Mouse (Mus musculus) kidney, embryonic 16.5 days (tissue): Measurements from ENCODE around the gene Dnah7a. TPM values are rescaled to one million over a fixed set of nuclear protein-coding genes. Genes with fewer than 3 reads are reported as not detected.
"Not testable (repeated sequence)": the region's sequence is repeated elsewhere in the genome, so short reads cannot be mapped to it uniquely, and the experiment has no call there.

Source experiments
- ATAC-seq: fragments of 200-750 bp; cut with Nextera tagmentation; 2 replicates; pipeline ENCODE4 v1.8.0; 2017; ENCODE audit warnings: moderate TSS enrichment; ENCODE audit not compliant: low FRiP score, low TSS enrichment
- H3K27ac ChIP-seq: fragments of 300-500 bp; sonication (generic); 2 replicates; pipeline ENCODE4 v1.5.1; 2014; ENCODE audit warnings: low read length
- H3K27me3 ChIP-seq: fragments of 300-500 bp; sonication (generic); 2 replicates; pipeline ENCODE4 v1.6.1; 2014; ENCODE audit warnings: low read length, control low read depth, mixed read lengths; ENCODE audit not compliant: insufficient read depth
- H3K36me3 ChIP-seq: fragments of 300-500 bp; sonication (generic); 2 replicates; pipeline ENCODE4 v1.6.1; 2014; ENCODE audit warnings: low read length, control low read depth, mixed read lengths; ENCODE audit not compliant: insufficient read depth
- H3K4me1 ChIP-seq: fragments of 300-500 bp; sonication (generic); 2 replicates; pipeline ENCODE4 v1.6.1; 2014; ENCODE audit warnings: low read length, control low read depth, mixed read lengths; ENCODE audit not compliant: insufficient read depth
- H3K4me2 ChIP-seq: fragments of 300-500 bp; sonication (generic); replicated peaks from 2 replicates; pipeline ENCODE4 v1.6.1; 2014; ENCODE audit warnings: low read depth, low read length
- H3K4me3 ChIP-seq: fragments of 300-500 bp; sonication (generic); 2 replicates; pipeline ENCODE4 v1.5.1; 2014; ENCODE audit warnings: mild to moderate bottlenecking, low read length
- H3K9ac ChIP-seq: fragments of 300-500 bp; sonication (generic); replicated peaks from 2 replicates; pipeline ENCODE4 v1.6.1; 2014; ENCODE audit warnings: low read length
- H3K9me3 ChIP-seq: fragments of 300-500 bp; sonication (generic); 2 replicates; pipeline ENCODE4 v1.6.1; 2016; ENCODE audit warnings: low read length, control low read depth
- WGBS: fragments of 180-500 bp; shearing (Covaris S2); extraction: QIAGEN DNeasy Blood & Tissue Kit; methylation state at CpG from one replicate; pipeline ENCODE4 v1.1.7; 2014; 5-methylcytosine and 5-hydroxymethylcytosine counted together
- polyA plus RNA-seq: library from polyadenylated mRNA; unstranded; fragments of >200 nt; fragmentation: Nextera tagmentation; extraction: Ambion mirVana; gene quantifications from 2 replicates; pipeline ENCODE4 v1.2.1, GENCODE M21; 2015

Dnah7a gene
- polyA plus RNA-seq, 1 experiment from 2014 or later: 0.70 TPM

DNA sequence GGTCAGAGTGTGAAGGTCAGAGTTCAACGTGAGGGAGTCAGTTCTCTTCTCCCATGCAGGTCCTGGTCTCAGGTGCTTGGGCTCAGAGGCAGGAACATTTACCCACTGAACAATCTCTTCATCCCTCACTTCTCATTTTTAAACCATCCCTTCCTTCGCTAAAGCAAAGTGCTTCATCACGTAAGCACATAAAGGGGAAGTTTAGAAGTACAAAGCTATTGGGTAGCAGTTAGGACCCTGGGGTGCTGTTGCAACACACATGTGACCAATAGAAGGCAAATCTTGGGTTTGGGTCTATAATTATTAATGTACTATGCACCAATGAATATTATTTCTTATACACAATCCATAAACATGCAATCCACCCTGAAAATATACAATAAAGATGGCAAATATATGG lies 148.7 kb downstream of the Dnah7a start:
- not testable (repeated sequence) for H3K4me2 ChIP-seq, H3K9me3 ChIP-seq, H3K9ac ChIP-seq, H3K27ac ChIP-seq, H3K4me1 ChIP-seq, H3K27me3 ChIP-seq, ATAC-seq, H3K4me3 ChIP-seq, H3K36me3 ChIP-seq
- 88% methylated on average over 3 of the region's 3 CpGs for WGBS

DNA sequence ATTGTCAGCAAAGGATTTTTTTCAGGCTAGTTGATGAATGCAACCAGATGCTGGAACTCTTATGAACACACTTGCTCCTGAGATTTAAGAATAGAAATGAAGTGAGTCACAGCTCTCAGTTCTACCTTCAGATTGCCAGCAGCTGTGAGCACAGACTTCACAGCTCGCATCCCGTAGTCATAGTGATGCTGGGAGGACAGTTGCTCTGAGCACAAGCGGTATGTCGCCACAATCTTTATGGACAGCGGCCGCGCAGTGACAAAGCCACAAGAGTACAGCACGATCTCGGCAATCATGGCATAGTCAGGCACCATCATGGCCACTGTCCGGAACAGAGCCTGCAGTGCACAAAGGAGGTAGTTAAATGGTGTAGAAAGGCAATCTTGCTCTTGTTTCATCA lies 159.6 kb downstream of the Dnah7a start:
- not testable (repeated sequence) for H3K36me3 ChIP-seq, H3K4me3 ChIP-seq, H3K4me2 ChIP-seq, H3K4me1 ChIP-seq, H3K27ac ChIP-seq, H3K27me3 ChIP-seq, H3K9ac ChIP-seq, H3K9me3 ChIP-seq, ATAC-seq
- 96% methylated on average over 10 of the region's 10 CpGs for WGBS

- 64% methylated on average over 1 of the region's 2 CpGs for WGBS
- not testable (repeated sequence) for H3K4me2 ChIP-seq
These were observed 168.2 kb downstream of the Dnah7a start for GRCm38 (mm10) chr1:53538356-53538755.

GRCm38 (mm10) chr1:53534826-53535225 lies 171.8 kb downstream of the Dnah7a start:
- H3K27me3 ChIP-seq, H3K4me3 ChIP-seq, H3K36me3 ChIP-seq, H3K4me1 ChIP-seq, ATAC-seq, H3K9ac ChIP-seq, H3K27ac ChIP-seq, H3K4me2 ChIP-seq, H3K9me3 ChIP-seq: not testable (repeated sequence)
- 52% methylated on average over 1 of the region's 1 CpGs for WGBS

More at GRCm38 (mm10) chr1:53538356-53538755, 168.2 kb downstream of the Dnah7a start:
- not testable (repeated sequence) for H3K9me3 ChIP-seq, H3K9ac ChIP-seq, H3K4me1 ChIP-seq, H3K27me3 ChIP-seq, H3K27ac ChIP-seq, ATAC-seq, H3K4me3 ChIP-seq, H3K36me3 ChIP-seq

DNA sequence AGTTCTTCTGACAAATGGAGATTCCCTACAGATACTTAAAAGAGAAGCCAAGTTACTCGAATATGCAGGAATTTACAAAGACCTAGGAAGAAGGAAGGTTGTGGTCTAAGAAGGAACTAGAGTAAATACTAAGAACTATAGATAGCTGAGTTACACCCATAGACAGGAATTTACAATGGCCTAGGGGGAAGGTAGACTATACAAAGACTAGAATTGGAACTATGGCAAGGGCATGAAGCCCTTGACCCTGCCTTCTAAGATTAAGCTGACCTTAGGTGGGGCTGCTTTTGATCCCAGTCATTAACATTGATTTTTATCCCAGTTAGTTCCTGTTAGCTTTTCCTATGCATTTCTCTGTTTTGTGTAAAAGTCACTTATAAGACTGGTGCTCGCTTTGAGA lies 180.6 kb downstream of the Dnah7a start:
- H3K4me3 ChIP-seq, H3K9me3 ChIP-seq, H3K9ac ChIP-seq, H3K4me2 ChIP-seq, H3K36me3 ChIP-seq, H3K4me1 ChIP-seq, H3K27me3 ChIP-seq, ATAC-seq, H3K27ac ChIP-seq: not testable (repeated sequence)
- 84% methylated on average over 2 of the region's 2 CpGs for WGBS

GRCm38 (mm10) chr1:53473699-53474098 lies 232.9 kb downstream of the Dnah7a start:
- Histone ChIP-seq H3K27ac (no peak overlapping the region), H3K9me3 (no peaks in the 10 kb centered on the region), H3K4me2 (no peak overlapping the region), H3K4me3 (no peak overlapping the region), H3K36me3 (no peaks in the 10 kb centered on the region), H3K4me1 (no peaks in the 10 kb centered on the region), H3K27me3 (no peaks in the 10 kb centered on the region), H3K9ac (no peak overlapping the region)
- 72% methylated on average over 4 of the region's 4 CpGs for WGBS
- ATAC-seq: no peak

GRCm38 (mm10) chr1:53472084-53472483 lies 234.5 kb downstream of the Dnah7a start:
- not testable (repeated sequence) for ATAC-seq, H3K4me2 ChIP-seq, H3K9ac ChIP-seq, H3K27ac ChIP-seq, H3K9me3 ChIP-seq, H3K4me3 ChIP-seq, H3K4me1 ChIP-seq, H3K36me3 ChIP-seq, H3K27me3 ChIP-seq
- WGBS: 83% methylated on average over 1 of the region's 1 CpGs

- Histone ChIP-seq H3K4me1 (no peaks in the 10 kb centered on the region), H3K9me3 (no peaks in the 10 kb centered on the region), H3K4me3 (no peak overlapping the region), H3K4me2 (no peak overlapping the region), H3K27ac (no peak overlapping the region), H3K27me3 (no peaks in the 10 kb centered on the region), H3K36me3 (no peaks in the 10 kb centered on the region), H3K9ac (no peak overlapping the region)
- WGBS: 75% methylated on average over 2 of the region's 2 CpGs
- no peak for ATAC-seq
These were observed 239.3 kb downstream of the Dnah7a start for GRCm38 (mm10) chr1:53467325-53467670.

DNA sequence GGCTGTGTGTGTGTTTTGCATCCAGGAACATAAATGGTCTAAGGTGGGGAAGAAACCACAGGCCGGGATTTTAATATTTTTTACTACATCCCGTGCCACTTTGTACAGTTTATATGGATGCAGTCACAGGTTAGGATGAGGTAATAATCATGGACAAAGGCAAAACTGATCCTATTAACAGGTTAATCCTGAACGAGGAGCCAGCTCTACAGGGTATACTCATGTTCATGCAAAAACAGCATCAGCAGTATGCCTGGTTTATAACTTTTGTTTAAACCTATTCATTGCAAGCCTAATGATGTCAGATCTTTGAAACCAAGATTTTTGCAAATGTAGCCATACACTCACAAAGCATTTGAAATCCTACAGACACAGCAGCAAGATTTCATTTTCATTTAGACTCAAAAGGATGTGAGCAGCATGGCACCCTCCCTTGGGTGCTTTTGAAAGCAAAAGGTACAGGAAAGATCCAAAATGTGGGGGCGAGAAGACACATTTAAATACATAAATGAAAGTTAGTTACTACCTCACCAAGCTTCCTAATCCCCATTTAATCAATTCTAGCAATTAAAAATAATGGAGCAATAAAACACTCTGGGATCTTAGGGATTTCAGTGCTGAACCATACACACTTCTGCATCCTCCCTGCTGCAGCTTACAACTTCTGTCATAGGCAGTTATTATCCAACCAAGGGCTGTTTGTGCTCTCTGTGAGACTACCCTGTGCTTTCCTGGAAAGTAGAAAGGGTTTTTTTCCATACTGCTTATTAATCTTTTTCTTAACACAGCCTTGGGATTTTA lies 239.9 kb downstream of the Dnah7a start:
- not testable (repeated sequence) for H3K4me2 ChIP-seq, H3K27me3 ChIP-seq, H3K36me3 ChIP-seq, H3K4me3 ChIP-seq, H3K27ac ChIP-seq, H3K4me1 ChIP-seq, H3K9me3 ChIP-seq, H3K9ac ChIP-seq, ATAC-seq
- WGBS: 85% methylated on average over 4 of the region's 4 CpGs

GRCm38 (mm10) chr1:53439173-53439572 lies 267.4 kb downstream of the Dnah7a start:
- not testable (repeated sequence) for ATAC-seq, H3K27ac ChIP-seq, H3K9me3 ChIP-seq, H3K27me3 ChIP-seq, H3K9ac ChIP-seq, H3K36me3 ChIP-seq, H3K4me2 ChIP-seq, H3K4me3 ChIP-seq, H3K4me1 ChIP-seq
- 64% methylated on average over 3 of the region's 3 CpGs for WGBS
